Mouse (Mus musculus): ENCODE data around the gene Csnk1e.

The Csnk1e gene

DNA sequence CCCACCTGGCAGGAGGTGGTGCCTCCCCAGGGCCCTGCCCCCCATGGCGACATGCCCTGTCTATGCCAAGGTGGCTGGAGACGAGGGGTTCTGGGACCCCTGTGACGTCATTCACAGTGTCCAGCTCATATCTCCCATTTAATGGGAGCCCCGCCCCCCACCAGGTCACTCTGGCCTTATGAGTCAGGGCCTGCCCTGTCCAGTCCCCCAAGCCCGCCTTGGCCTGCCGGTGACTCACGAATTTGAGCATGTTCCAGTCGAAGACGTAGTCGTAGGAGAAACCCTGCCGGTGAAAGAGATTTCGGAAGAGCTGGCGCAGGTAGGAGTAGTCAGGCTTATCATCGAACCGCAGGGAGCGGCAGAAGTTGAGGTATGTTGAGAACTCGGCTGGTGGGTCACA lies 30.8 kb downstream of the Csnk1e start:
- no peak for DNase-seq (ENCODE audit: inconsistent ontology term)

DNA sequence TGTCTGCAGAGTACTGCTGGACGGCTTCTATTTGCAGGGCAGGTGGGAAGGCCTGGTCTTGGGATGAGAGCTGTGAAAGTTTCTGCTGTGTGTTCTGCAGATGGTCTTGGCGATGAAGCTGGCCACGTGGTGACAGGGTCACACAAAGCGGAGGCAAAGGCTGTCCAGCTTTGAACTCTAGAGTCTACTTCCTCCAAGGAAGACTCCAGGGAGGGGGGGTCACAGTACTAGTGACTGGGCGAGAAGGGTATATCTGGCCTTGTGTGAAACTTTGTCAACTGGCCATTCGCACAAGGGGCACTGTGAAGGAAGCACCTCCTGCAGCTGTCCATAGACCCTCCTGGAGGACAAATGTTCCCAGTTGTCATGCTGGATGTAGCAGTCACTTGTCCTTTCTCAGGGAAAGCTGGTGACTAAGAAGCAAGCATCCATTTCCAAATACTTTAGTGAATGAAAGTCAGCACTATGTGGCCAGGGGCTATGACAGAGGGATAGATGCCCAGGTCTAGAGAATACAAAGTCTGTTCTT lies 32.6 kb downstream of the Csnk1e start:
- no peak for DNase-seq (ENCODE audit: inconsistent ontology term)

DNA sequence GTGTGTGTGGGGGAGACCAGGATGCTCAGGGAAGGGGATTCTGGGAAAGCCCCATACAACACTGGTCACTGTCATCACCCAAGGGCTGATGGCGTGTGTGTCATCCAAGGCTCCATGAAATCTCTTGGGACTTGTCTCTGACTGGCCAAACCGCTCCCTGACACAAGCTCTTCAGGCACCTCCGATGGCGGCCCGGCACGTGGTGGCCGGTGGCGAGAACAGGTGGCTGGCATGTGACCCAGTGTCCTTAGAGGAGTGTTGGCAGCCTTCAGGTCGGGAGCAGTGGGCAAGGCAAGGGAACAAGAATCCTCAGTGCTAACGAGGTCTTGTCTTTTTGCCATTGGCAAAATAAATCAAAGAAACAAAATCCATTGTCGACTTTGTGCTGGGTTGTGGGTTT lies 36.7 kb downstream of the Csnk1e start:
- peak; percentile 70 for DNase-seq (ENCODE audit: inconsistent ontology term)

DNA sequence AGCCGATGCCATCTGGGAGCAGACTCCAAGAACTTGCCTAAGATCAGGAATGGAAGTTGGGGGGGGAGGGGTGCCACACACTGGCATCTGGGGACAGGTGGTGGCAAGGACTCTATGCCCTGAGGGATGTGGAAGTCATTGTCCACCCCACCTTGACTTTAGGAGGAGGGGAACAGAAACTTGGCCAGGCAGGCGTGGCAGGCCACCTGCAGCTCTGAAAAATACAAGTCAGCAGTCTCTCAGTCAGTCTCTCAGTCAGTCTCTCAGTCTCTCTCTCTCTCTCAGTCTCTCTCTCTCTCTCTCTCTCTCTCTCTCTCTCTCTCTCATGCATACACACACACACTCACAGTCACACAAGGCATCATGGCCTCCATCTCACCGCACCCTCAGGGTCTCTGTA lies 37.1 kb downstream of the Csnk1e start:
- DNase-seq (ENCODE audit: inconsistent ontology term) = no peak

DNA sequence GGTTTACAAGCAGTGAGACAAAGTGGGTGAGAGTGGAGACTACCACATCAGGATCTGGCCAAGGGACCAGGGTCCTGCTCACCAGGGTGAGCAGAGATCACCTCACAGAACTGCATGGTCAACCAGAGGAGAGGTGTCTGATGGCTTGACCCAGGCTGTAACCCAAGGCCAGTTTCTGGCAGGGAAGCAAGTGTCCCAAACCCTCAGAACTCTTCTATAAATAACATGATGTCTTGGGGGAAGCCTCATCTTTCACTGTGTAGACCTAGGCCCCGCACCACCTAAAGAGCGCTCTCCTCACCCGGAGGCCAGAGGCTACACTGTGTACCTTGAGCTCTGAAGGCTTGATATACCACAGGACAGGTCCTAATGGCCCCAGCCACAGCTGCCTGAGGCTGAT lies 38.0 kb downstream of the Csnk1e start:
- no peak for DNase-seq (ENCODE audit: inconsistent ontology term)

DNA sequence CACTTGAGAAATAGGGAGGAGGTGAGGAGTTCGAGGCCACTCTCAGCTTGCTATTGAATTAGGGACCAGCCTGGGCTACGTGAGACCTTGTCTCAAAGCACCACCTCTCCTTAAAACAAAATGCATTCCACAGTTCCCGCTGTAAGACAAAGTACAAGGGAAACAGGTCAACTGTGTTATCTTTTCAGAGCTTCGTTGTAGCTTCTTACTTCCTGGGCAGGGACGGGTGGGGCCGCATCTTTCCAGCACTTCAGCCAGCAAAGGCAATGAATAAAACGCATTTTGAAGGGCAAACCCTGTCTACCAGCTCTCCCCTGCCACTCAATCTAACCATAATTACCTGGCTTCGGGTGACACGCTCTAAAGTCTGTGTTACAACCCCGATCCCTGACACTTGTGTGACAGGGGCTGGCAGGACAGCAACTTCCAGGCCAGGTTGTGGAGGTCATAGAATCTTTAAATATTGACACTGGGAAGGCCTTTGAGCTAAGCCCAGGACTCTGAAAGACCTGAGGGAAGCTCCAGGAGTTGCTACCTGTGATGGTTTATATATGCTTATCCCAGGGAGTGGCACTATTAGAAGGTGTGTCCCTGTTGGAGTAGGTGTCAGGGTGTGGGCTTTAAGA lies 38.8 kb downstream of the Csnk1e start:
- no peak for DNase-seq (ENCODE audit: inconsistent ontology term)

DNA sequence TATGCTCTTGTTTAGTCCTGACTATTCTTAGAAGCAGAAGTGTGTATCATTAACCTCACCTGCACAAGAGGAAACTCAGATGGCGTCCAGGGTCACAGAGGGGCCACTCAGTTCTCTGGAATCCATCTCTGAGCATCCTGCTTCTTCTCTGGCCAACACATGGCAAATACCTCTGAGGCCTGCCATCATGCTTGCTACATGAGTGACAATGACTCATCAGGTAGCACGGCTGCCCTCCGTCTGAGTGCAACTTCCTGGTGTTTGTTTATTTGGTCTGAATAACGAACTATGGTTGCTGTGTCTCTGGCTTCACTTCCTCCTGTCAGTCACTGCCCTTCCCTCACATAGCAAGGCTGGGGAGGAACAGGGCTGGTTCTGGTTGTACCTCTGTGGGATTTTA lies 40.9 kb downstream of the Csnk1e start:
- DNase-seq (ENCODE audit: inconsistent ontology term) = peak; percentile 30

DNA sequence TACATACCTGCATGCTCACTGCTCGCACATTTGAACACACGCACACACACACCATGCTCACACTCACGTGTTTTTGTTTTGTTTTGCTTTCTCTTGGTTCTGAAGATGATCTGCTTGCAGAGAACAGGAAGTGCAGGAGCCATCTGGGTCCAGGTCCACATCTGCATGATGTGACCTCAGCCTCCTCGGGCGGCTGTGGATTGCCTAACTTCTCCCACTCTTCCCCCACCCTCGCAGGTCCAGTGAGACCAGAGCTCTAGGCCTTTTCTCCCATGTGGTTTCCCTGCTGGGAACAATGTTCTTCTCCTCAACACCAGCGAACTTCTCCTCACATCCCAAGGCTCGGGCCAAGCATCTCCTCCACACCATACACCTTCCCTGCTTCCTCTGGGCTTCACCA lies 41.6 kb downstream of the Csnk1e start:
- no peak for DNase-seq (ENCODE audit: inconsistent ontology term)

DNA sequence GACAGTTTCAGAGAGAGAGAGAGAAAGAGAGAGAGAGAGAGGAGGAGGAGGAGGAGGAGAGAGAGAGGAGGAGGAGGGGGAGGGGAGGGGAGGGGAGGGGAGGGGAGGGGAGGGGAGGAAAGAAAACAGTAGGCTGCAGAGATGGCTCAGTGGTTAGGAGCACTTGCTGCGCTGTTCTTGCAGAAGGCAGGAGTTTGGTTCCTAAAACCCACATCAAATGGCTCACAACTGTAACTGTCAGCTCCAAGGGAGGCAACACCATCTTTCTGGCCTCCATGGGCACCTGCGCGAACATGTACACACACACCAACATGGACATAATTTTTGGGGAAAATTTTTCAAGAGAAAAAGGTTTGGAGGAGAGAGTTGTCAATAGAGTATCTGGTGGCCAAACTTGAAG lies 42.2 kb downstream of the Csnk1e start:
- no peak for DNase-seq (ENCODE audit: inconsistent ontology term)

DNA sequence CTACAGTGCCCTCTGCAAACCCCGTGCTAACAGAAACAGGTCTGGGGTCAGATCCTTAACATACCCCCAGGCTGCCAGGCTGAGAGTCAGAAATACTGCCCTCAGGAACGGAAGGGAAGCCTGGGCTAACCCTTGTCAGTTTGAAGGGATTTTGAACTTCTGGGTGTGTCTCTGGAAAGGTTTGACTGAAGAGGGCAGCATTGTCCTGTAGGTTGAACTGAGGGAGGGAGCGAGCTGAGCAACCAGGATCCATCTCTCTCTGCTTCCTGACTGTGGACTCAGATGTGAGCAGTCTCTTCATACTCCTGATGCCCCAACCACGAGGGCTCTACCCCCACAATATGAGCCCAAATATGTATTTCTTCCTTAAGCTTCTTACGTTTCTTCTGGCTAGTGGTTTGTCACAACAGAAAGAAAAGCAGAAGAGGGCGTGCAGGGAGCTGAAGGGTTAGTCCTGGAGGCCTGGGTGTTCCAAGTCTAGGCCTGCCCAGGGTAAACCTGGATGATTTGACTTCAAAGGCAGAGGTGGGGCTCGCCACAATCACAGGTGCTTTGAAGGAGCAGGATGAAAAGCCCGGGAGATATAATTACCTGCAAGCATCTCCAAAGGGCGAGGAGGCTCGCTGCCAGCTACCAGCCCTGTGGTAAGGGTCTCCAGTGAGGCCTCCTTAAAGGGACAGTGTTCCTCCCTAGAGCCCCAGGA lies 43.9 kb downstream of the Csnk1e start:
- DNase-seq (ENCODE audit: inconsistent ontology term) = no peak

DNA sequence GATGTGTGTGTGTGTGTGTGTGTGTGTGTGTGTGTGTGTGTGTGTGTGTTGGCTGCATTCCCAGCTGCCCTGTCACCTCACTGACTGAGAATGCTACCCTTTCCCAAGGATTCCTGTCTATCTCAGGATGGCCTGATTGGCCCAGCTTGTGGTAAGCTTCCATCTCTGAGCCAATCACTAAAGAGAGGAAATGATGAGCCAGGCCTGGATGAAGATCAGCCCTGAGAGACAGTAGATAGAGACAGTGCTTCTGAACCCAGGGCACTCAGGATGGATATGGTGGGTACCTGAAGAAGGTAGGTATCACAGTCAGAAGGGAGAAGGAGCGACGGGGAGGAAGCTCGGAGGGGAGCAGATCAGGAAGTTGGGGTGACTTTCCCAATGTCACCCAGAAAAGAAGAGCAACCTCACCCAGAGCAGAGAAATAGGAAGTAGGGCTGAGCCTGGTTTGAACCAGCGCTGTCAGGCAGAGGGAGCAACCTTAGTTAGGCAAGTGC lies 46.2 kb downstream of the Csnk1e start:
- DNase-seq (ENCODE audit: inconsistent ontology term) = peak; percentile 60

DNA sequence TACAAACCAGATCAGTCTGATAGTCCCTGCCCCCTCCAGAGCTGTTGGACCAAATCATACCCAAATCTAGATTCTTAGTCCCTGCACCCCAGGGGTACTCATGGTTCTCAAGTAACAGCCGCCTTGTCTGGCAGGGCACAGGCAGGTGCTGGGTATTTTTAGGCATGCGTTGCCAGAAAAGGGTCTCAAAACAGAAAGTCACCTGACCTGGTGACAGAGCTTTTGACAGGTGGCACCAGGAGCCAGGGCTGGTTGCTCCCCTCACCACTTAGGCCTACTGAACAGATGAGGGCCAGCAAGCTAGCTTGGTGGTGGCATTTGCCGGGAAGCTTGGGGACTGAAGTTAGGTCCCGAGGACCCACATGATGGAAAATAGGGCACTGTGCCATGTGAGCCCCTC lies 48.8 kb downstream of the Csnk1e start:
- DNase-seq (ENCODE audit: inconsistent ontology term) = no peak

DNA sequence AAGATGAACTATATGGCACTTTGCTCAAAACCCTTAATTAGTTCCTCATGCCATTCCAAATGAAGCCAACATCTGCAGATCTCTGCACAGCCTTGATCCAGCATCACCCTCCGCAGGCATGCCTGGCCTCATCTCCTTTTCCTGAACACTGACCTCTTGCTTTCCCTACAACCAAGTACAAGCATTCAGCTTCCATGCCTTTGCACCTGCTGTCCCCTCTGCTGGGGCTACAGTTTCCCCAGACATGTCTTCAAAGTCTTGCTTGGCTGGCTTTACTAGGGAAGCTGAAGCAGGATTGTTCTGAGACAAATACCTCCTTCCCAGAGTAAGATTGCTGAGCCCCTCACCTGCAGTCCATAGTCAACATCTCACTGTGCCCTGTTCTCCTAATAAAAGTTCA lies 51.1 kb downstream of the Csnk1e start:
- no peak for DNase-seq (ENCODE audit: inconsistent ontology term)

DNA sequence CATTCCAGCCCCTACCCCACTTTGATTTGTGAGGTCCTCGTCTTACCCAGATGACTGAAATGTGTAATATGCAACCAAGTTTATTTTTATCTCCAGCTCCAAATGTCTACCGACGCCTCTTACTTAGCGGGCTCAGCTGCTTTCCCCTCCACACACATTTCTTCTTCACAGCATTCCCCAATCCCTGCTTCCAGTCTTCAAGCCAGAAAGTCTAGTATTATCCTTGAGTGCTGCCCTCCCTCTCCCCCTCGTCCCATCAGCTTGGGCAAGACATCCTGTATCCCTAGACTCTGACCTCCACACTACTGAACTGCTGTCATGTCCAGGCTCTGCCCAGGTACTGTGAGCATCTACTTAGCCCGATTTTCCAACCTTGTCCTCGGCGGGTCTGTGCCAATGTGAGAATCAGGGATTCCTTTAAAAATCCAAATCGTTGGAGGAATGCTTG lies 51.6 kb downstream of the Csnk1e start:
- DNase-seq (ENCODE audit: inconsistent ontology term) = no peak

DNA sequence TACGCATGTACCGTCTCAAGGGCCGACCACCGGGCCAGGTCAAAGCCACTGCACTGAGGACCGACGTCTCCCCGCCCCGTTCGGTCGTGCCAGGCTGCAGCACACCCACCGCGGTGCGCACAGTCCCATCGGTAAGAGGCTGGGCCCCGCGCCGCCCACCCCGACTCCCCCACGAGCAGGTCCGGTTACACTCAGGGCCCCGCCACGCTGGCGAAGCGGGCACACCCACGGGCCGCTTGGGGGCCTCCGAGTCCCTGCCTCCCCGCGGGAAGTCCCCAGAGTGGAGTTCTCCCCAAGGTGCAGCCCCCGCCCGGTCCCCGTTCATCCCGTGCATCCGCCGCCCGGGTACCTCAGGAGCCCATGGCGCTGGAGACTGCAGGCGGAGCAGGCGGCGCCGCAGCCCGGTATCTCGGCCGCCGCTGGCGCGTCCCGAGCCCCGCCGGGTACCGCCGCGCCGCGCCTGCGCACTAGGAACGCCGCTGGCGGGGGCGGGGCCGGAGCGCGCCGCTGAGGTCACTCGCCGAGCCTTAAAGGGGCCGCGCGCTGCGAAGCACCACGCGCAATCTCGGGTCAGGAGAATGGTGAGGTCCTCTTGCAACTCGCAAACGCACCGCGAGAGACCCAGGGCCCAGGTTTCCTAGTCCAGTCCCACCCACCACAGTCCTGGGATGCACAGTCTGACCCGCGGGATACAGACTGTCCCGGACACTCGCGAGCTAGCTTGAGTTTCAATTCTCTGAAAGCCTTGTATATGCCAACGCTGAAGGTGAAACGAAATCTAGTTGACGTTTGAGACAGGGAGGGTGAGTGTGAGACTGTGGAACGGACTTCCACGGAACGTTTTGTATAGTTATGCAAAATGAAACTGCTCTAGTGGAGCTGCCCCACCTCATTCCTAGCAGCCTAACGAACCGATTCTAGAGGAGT lies 52.3 kb downstream of the Csnk1e start, which contains the start of gene Tmem184b:
TSS of gene Tmem184b (minus strand) at position 734 of the 927 bp plus-strand sequence.
- peak; percentile 90 for DNase-seq (ENCODE audit: inconsistent ontology term)

DNA sequence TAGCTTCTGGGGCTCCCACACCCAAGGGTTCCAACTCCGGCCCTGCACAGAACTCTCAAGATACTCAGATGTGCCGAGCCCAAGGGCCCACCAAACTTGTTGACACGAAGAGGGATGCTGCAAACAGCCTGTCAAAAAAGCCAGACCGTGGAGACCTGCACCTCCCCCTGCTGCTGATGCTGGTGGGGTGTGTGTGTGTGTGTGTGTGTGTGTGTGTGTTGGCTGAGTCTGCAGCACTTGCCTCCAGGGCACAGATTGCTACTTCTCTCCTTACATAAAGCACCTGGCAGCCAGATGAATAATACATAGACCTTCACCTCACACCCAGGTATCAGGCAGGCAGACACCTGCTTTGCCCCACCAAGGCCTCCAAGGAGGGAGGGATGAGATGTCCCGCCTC lies 53.2 kb downstream of the Csnk1e start:
- DNase-seq (ENCODE audit: inconsistent ontology term) = no peak

DNA sequence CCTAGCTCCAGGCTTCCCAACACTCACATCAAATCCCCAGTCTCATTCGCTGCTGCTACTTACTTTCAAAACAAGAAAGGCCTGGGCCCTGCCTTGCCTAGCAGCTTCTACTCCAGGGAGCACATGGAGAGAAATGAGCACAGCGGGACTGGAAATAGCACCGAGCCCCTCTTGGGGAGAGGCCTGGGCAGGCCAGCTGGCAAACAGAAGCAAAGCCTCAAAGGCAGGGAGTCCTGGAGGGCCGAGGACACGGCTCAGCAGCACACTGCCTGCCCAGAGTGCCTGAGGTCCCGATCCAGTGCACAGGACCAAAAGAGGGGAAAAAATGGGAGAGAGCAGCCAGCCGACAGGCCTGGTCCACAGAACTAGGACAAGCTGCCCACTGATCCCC lies 54.4 kb downstream of the Csnk1e start:
- peak; percentile 56 for DNase-seq (ENCODE audit: inconsistent ontology term)

DNA sequence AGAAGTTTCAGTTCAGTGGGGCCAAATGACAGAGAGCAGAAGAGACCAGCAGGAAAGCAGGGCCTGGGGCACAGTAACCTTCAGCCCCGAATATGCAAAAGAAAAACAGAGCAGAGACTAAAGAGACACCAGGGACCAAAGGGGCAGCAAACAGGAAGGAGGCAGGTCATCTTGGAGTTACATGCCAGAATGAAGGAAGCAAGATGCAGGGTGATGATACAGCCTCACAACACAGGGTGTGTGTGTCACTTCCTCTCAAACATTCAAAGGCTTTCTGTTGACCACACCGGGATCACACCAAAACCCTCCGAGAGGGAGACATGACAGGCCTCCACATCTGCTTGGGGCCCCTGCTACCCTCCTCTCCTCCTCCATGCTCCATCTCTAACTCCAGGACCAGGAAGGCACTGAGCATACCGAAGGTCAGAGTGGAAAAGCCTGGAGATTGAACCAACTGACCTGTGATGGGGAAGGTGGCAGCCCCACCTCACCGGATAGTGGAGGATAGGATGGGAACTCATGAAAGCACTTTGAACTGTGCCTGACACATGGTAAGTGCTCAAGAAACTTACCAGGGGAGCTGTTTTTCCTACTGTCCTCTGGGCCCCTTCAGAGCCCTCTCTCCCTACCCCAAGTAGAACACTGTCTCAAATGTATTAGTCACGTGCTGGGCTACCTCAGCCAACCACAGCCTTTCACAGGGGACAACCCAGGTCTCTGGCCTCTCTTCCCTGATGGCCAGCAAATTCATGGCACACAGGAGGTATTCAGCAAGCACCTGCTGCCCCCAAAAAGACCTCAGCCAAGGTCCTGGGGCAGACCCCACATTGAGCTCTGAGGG lies 55.0 kb downstream of the Csnk1e start:
- no peak for DNase-seq (ENCODE audit: inconsistent ontology term)

DNA sequence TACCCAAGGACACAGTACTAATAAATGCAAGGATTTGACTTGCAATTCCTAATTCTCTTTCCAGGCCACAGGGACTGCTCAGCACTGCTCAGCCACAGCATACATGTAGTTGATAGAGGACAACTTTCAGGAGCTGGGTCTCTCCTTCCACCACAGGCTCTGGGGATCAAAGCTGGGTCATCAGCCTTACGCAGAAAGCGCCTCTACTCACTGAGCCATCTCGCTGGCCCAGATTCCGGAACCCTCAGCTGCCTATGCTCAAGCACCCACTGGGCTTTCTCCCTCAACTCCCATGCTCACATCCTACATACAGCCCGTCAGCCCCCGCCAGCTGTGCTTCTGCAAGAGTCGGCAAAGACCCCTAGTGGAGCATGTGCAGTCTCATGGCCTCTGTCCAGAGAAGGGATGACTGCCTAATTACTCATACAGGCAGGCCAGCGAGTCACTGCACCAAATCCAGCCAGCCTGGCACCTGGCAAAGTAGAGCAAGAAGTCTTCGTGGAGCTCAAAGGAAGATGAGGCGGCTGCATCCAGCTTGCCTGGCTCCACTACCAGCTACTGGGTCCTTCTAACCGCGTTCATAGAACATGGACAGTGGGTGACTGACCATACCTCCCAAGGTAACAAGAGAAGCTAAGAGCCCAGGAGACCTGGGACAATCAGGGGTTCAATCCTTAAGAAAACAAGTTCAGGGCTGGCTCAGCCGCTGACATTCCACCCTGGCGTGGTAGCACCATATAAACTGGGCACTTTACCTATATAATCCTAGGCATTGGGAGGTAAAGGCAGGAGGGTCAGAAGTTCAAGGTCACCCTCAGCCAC lies 55.9 kb downstream of the Csnk1e start:
- DNase-seq (ENCODE audit: inconsistent ontology term) = peak; percentile 67

DNA sequence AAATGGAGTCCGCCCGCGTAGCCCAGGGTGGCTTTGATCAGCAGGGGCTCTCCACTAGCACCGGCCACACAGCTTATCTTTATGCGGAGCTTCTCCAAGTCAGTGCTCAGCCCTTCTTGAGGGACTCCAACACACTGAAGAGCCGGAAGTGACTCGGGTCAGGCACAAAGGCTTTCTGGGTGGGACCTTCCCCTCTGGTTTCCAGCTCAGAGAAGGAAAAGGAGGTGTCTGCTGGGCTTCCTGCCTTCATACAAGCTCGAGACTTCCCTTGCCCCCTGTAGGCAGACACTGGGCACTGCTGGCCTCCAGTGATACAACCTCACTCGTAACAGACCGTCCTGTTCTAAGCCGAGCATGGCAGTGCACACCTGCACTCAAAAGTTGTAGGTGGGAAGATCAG lies 58.6 kb downstream of the Csnk1e start:
- DNase-seq (ENCODE audit: inconsistent ontology term) = no peak

Data from Muller cell, postnatal 12 days (primary cell).